Mouse (Mus musculus): ENCODE measurements around the gene Defb45.
A peak's percentile ranks its signal among the peaks of the same experiment; 100 is the strongest.

The Defb45 gene

DNA sequence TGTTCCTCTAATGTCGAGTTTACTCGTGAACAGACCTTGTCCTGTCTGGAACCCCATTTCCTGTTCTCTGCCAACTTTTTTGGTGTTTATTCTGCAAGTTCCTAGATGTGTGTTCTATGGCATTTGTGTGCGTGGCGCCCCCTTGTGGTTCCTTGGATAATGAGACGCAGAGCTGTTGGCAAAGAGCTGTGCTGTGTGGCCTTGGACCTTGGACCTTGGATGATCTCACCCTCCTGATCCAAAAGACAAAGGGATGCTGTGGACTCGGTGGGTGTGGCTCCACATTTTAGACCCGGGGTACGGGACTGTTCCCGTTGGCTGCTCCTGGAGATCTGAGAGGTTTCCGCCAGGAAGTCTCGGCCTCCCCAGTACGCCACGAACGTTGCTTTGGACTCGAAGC lies 4.9 kb upstream of the Defb45 start, which contains the start of gene Defb36:
Gene Defb36, plus strand, starts transcription at position 271 of the 400 bp plus-strand sequence.
- DNase-seq = no peak

GRCm38 (mm10) chr2:152601275-152601960 lies 2.2 kb upstream of the Defb45 start:
- no peak for DNase-seq

- DNase-seq = no peak
Measured at GRCm38 (mm10) chr2:152600076-152600475, 877 bp upstream of the Defb45 start.

- no peak for DNase-seq
Measured at GRCm38 (mm10) chr2:152589021-152589420, 10.2 kb downstream of the Defb45 start.

DNA sequence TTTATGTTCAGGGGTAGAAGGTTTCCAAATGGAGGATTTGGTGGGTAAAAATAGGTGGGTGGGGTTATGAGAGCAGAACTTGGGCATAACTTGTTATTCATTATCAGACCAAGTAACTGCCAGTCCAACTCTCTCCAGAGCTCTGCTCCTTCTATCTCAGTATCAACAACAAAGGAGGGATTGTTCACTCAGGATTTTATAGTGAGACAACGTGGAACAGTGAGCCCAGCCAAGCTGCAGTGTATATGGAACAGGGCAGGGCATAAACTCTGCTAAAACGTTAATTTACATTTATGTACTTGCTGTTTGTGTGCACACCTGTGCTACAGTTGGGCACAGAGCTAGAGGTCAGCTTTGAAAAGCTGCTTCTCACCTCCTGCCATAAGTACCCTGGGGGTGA lies 10.7 kb downstream of the Defb45 start:
- no peak for DNase-seq

GRCm38 (mm10) chr2:152586926-152587560 lies 12.2 kb downstream of the Defb45 start:
- DNase-seq = no peak

GRCm38 (mm10) chr2:152580612-152581011 lies 18.6 kb downstream of the Defb45 start:
- DNase-seq = no peak

GRCm38 (mm10) chr2:152580107-152580506 lies 19.1 kb downstream of the Defb45 start, which contains the start of gene Defb19:
Gene Defb19, minus strand, starts transcription at chr2:152580312.
- DNase-seq = no peak

DNA sequence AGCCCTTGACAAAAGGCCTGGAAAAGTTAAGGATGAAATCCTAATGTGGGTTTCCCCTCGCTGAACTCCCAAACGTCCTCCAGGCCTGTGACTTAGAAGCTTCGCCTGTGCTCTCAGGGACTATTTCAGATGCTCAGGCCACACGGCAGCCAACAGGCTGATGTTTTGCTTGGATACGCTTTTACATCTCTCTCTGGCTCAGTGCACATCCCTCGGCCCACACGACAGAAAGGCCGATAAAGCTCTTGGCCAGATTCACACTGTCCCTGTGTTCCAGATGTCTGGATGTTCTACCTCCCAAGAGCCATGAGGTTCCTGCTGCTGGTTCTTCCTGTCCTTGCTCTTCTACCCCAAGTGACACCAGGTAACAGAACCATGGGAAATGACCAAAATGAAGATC lies 25.7 kb downstream of the Defb45 start:
- DNase-seq = no peak

GRCm38 (mm10) chr2:152572114-152572794 lies 26.9 kb downstream of the Defb45 start, which contains the start of gene Defb21:
Gene Defb21, plus strand, starts transcription at chr2:152572744.
- DNase-seq = no peak

- DNase-seq = no peak
Measured at GRCm38 (mm10) chr2:152570313-152570712, 28.9 kb downstream of the Defb45 start.

DNA sequence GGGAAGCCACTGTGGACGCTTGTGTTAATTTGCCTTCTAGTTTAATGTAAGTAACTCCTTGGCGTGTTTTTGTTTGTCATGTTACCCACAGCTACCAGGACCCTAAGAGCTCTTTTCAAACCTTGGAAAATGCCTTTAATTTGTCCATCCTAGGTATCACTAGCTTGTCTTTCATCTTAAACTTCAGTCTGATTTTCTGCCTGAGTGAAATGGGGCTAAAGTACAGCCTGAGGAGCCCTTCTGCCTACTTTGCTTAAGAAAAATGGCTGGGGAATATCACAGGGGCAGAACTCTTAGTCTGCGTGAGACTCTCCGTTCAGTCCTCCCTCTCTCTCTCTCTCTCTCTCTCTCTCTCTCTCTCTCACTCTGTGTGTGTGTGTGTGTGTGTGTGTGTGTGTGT lies 29.3 kb downstream of the Defb45 start:
- no peak for DNase-seq

DNA sequence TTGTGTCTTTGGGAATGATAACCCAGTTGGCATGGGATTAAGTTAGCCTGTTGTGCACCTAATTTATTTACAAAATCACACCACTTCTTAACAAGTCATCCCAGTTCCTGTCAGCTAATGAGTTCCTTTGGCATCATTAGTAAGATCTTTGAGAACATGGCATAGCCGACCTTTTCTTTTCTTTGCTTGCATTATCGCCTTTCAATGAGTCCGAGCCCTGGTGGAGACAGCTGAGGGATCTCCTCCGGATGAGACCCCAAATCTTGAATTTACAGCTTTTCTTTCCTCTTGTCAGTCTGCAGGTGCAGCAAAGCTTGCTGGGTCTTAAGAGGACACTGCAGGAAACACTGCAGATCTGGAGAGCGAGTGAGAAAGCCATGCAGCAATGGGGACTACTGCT lies 30.2 kb downstream of the Defb45 start, which contains the start of gene Gm17416:
Gene Gm17416, plus strand, starts transcription at position 301 of the 400 bp plus-strand sequence.
- DNase-seq = no peak

- no peak for DNase-seq
Measured at GRCm38 (mm10) chr2:152556655-152557054, 42.5 kb downstream of the Defb45 start.

DNA sequence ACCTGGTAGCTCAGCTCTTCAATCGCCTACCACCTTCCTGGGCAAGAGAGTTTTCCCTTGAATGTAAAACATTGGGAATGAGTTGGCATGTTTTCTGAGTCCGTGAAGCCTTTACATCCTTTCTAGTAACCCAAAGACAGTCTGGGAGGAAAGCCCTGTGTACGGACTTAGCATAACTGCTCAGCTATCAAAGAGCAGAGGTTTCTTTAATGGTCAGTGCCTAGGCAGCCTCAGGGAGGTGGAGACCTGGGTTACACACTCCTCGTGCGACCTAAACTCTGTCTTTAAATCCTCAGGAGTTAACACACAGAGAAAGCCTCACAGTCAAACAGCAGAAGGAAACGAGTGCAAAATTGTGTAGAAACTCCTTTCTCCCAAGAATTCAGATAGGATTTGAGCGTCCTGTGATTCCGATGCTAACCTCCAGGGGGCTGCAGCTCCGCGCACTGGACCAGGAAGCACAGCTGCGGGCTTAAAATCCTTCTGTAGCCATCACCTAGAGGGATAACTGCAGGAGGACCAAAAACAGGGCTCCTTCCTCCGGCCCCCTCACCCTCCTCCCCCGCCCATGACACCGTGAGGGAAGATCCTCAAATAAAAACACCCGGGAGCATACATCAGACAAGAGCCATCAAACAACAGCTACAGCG lies 45.3 kb downstream of the Defb45 start:
- DNase-seq = peak; percentile 8

GRCm38 (mm10) chr2:152548124-152548523 lies 51.1 kb downstream of the Defb45 start:
- DNase-seq = no peak

GRCm38 (mm10) chr2:152544691-152545090 lies 54.5 kb downstream of the Defb45 start:
- DNase-seq = peak; percentile 19

DNA sequence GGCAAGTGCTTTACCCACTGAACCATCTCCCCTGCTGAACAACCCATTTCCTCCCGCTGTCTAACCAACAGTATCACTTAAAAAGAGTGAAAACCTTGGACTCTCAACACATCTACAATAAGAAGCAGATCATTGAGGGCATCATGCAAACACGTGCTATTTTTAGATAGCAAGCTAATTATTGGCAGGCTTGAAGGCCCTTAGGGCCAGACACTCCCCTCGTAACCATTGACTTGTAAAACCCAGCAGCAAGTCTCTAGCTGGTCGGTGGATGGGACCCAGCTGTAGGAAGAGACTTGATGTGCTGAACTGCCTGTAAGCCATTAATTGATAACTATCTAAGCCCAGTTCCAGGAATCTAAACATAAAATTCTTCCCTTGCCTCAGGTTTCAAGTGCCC lies 55.7 kb downstream of the Defb45 start:
- DNase-seq = no peak
